Mouse (Mus musculus) naive thymus-derived CD4-positive, alpha-beta T cell, adult 2 months (primary cell): Measurements from ENCODE around the gene Calcrl.

Experiments used
- DNase-seq: peaks from one replicate; pipeline ENCODE4 v3.0.0-alpha.2; 2011; ENCODE audit warnings: low read depth

The Calcrl gene

GRCm38 (mm10) chr2:84425138-84425537 lies at the start of gene Calcrl:
TSS of gene Calcrl (minus strand) at chr2:84425411.
- peak; percentile 88 for DNase-seq

GRCm38 (mm10) chr2:84474651-84475050 lies 49.4 kb upstream of the Calcrl start:
- DNase-seq: no peak

- DNase-seq: no peak
These were observed 48.8 kb upstream of the Calcrl start for GRCm38 (mm10) chr2:84473941-84474530.

GRCm38 (mm10) chr2:84467391-84467790 lies 42.2 kb upstream of the Calcrl start:
- no peak for DNase-seq

GRCm38 (mm10) chr2:84464956-84465355 lies 39.7 kb upstream of the Calcrl start:
- no peak for DNase-seq

GRCm38 (mm10) chr2:84462411-84462810 lies 37.2 kb upstream of the Calcrl start:
- DNase-seq: no peak

- DNase-seq: no peak
These were observed 34.5 kb upstream of the Calcrl start for GRCm38 (mm10) chr2:84459651-84460177.

- DNase-seq: no peak
These were observed 32.0 kb upstream of the Calcrl start for GRCm38 (mm10) chr2:84457221-84457620.

- peak; percentile 93 for DNase-seq
These were observed 30.1 kb upstream of the Calcrl start for GRCm38 (mm10) chr2:84455236-84455799.

GRCm38 (mm10) chr2:84454551-84455235 lies 29.5 kb upstream of the Calcrl start:
- peak; percentile 68 for DNase-seq

- DNase-seq: peak; percentile 88
These were observed 28.8 kb upstream of the Calcrl start for GRCm38 (mm10) chr2:84454051-84454450.

- DNase-seq: no peak
These were observed 20.3 kb upstream of the Calcrl start for GRCm38 (mm10) chr2:84445499-84445898.

GRCm38 (mm10) chr2:84441940-84442339 lies 16.7 kb upstream of the Calcrl start:
- no peak for DNase-seq

- DNase-seq: peak; percentile 86
These were observed 4.5 kb upstream of the Calcrl start for GRCm38 (mm10) chr2:84429724-84430123.

- no peak for DNase-seq
These were observed 3.6 kb upstream of the Calcrl start for GRCm38 (mm10) chr2:84428836-84429235.

- DNase-seq: no peak
These were observed 1.3 kb upstream of the Calcrl start for GRCm38 (mm10) chr2:84426531-84426930.

- DNase-seq: no peak
These were observed 8.7 kb downstream of the Calcrl start for GRCm38 (mm10) chr2:84416501-84416900.

GRCm38 (mm10) chr2:84409796-84410592 lies 15.2 kb downstream of the Calcrl start:
- DNase-seq: no peak

- DNase-seq: no peak
These were observed 20.4 kb downstream of the Calcrl start for GRCm38 (mm10) chr2:84404834-84405233.

- no peak for DNase-seq
These were observed 22.5 kb downstream of the Calcrl start for GRCm38 (mm10) chr2:84402713-84403112.

GRCm38 (mm10) chr2:84396557-84396956 lies 28.7 kb downstream of the Calcrl start:
- no peak for DNase-seq

GRCm38 (mm10) chr2:84393236-84393635 lies 32.0 kb downstream of the Calcrl start:
- DNase-seq: no peak
